Mouse (Mus musculus): ENCODE results near the gene Acot4. TPM values are rescaled to one million over a fixed set of nuclear protein-coding genes. Genes with fewer than 3 reads are reported as not detected.
"Not testable (repeated sequence)": the region's sequence is repeated elsewhere in the genome, so short reads cannot be mapped to it uniquely, and the experiment has no call there.

The Acot4 gene
- polyA plus RNA-seq, 1 experiment from 2014 or later = 0.33 TPM

DNA sequence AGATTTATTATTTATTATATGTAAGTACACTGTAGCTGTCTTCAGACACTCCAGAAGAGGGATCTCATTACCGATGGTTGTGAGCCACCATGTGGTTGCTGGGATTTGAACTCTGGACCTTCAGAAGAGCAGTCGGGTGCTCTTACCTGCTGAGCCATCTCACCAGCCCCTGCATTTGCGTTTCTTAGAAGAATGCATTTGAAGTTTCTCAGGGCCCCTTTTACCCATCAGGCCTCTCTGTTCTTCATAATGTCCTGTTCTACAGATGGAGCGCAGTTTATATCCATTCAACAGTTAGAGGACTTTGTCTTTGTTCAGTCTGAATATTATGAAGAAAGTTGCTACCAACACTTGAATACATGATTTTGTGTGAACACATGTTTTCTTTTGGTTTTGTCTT, 15.9 kb upstream of the Acot4 start:
- not testable (repeated sequence) for H3K9ac ChIP-seq (replicated peaks; ENCODE audit: low read depth, low read length); H3K27me3 ChIP-seq (ENCODE audit: control insufficient read depth, insufficient read depth, low read length); H3K36me3 ChIP-seq (ENCODE audit: control insufficient read depth, insufficient read depth, low read length); H3K9me3 ChIP-seq (ENCODE audit: control insufficient read depth, low read depth, low read length); ATAC-seq (ENCODE audit: insufficient number of reproducible peaks, insufficient read depth, low FRiP score, low read depth); H3K4me3 ChIP-seq (ENCODE audit: low read depth, low read length); H3K27ac ChIP-seq (ENCODE audit: low read length); H3K4me2 ChIP-seq (replicated peaks; ENCODE audit: low read depth, low read length); H3K4me1 ChIP-seq (ENCODE audit: control insufficient read depth, insufficient read depth, low read length)
- 87% methylated on average over 4 of the region's 4 CpGs for WGBS

DNA sequence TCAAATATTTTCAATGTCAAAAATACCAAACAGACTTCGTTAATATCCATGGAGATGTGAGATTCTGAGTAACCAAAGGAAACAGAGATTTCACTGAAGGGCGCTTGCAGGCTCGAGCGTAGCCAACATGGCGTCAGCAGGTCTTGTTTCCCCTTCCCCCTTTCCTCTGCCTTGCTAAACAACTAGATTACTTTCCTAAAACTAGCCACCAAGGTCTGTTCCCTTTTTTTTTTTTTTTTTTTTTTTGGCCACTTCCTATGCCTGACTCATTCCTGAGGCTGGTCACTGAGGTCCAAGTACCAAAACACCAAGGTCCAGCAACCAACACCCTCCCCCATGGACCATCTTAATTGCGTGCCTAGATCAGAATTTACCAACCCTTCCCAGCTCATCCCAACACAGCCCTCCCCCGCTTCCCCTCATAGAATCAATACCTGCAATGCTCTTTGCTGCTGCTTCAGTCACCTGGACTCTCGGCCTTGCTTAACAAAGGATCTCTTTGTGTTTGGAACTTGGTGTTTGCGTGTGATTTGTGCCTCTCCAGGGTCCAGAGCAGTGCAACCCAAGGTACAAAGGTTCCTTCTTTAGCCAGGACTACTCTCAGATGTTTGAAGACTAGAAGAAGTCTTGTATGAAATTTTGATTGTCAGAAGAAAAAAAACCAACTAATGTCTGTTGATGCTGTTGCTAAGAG, 15.0 kb upstream of the Acot4 start:
- WGBS = 77% methylated on average over 9 of the region's 9 CpGs

DNA sequence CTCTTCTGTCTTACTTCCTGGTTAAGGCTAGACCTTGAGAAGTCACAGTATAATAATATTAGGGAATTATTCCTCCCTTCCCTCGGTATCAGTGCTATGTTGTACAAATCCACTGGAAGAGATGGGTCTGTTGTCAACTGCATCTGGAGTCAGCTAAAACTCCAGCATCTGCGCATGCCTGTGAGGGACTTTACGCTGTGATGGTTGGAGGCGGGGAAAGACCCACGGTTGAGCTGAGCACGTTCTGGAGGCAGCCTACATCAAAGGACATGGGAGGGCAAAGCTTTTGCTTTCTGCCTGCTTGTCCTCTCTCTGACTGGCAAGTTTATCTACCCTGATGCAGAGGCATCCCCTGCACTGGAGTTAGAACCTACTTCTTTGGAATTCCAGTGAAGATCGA, 12.3 kb upstream of the Acot4 start:
- H3K4me3 ChIP-seq (ENCODE audit: low read depth, low read length) = no peak overlapping the region
- H3K36me3 ChIP-seq (ENCODE audit: control insufficient read depth, insufficient read depth, low read length) = no peaks in the 10 kb centered on the region
- WGBS = 83% methylated on average over 7 of the region's 7 CpGs
- ATAC-seq (ENCODE audit: insufficient number of reproducible peaks, insufficient read depth, low FRiP score, low read depth) = no peak
- H3K27me3 ChIP-seq (ENCODE audit: control insufficient read depth, insufficient read depth, low read length) = no peaks in the 10 kb centered on the region
- H3K4me2 ChIP-seq (replicated peaks; ENCODE audit: low read depth, low read length) = no peak overlapping the region
- no peak overlapping the region for H3K9ac ChIP-seq (replicated peaks; ENCODE audit: low read depth, low read length)
- H3K27ac ChIP-seq (ENCODE audit: low read length) = no peak overlapping the region
- H3K9me3 ChIP-seq (ENCODE audit: control insufficient read depth, low read depth, low read length) = no peaks in the 10 kb centered on the region
- no peaks in the 10 kb centered on the region for H3K4me1 ChIP-seq (ENCODE audit: control insufficient read depth, insufficient read depth, low read length)

More for the DNA sequence above, 15.0 kb upstream of the Acot4 start:
- Histone ChIP-seq H3K9ac (replicated peaks; ENCODE audit: low read depth, low read length) (no peak overlapping the region), H3K27me3 (ENCODE audit: control insufficient read depth, insufficient read depth, low read length) (no peaks in the 10 kb centered on the region), H3K4me2 (replicated peaks; ENCODE audit: low read depth, low read length) (no peak overlapping the region), H3K36me3 (ENCODE audit: control insufficient read depth, insufficient read depth, low read length) (no peaks in the 10 kb centered on the region), H3K4me3 (ENCODE audit: low read depth, low read length) (no peak overlapping the region), H3K9me3 (ENCODE audit: control insufficient read depth, low read depth, low read length) (no peaks in the 10 kb centered on the region), H3K27ac (ENCODE audit: low read length) (no peak overlapping the region), H3K4me1 (ENCODE audit: control insufficient read depth, insufficient read depth, low read length) (no peaks in the 10 kb centered on the region)
- ATAC-seq (ENCODE audit: insufficient number of reproducible peaks, insufficient read depth, low FRiP score, low read depth) = 0 out of 2 replicates have a peak, but pooled peaks have one; percentile 46

DNA sequence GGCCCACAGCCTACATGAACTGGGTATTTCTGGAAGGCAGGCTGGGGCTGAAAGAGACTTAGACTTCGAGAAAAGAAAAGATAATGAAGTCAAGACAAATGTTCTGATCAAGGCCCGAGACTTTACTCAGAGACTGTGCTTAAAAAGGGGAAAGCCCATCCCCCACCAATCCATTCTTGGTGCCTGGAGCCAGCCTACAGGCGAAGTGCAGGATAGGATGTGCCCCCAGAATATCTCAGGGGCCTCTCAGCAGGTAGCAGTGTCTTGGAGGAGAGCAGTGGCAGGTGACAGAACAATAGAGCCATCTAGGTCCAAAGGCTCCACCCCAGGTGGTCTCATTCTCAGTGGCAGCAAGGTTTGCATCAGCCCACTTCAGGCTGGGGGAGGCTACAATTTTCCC, 9.9 kb upstream of the Acot4 start:
- WGBS = 55% methylated on average over 3 of the region's 3 CpGs
- not testable (repeated sequence) for H3K9me3 ChIP-seq (ENCODE audit: control insufficient read depth, low read depth, low read length); ATAC-seq (ENCODE audit: insufficient number of reproducible peaks, insufficient read depth, low FRiP score, low read depth); H3K36me3 ChIP-seq (ENCODE audit: control insufficient read depth, insufficient read depth, low read length); H3K4me1 ChIP-seq (ENCODE audit: control insufficient read depth, insufficient read depth, low read length); H3K27me3 ChIP-seq (ENCODE audit: control insufficient read depth, insufficient read depth, low read length); H3K9ac ChIP-seq (replicated peaks; ENCODE audit: low read depth, low read length); H3K4me3 ChIP-seq (ENCODE audit: low read depth, low read length); H3K27ac ChIP-seq (ENCODE audit: low read length); H3K4me2 ChIP-seq (replicated peaks; ENCODE audit: low read depth, low read length)

DNA sequence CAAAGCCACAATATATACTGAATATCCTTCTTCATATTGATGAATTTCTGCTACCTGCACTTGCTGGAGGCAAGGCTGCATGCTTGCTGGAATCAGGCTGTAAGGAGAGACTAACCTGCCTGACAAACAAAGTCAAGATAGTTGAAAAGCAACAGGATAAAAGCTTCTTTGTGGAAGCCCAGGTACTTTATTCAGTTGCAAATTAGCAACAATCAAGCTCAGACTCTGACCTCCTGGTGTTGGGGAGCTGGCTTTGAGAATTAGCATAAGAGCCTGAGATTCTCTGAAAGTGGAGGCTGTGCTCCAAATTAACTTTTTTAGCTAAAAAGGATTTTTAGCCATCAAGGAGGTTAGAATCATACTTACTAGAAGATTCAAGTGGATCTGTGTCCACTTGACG, 9.1 kb upstream of the Acot4 start:
- not testable (repeated sequence) for H3K27ac ChIP-seq (ENCODE audit: low read length); H3K36me3 ChIP-seq (ENCODE audit: control insufficient read depth, insufficient read depth, low read length); ATAC-seq (ENCODE audit: insufficient number of reproducible peaks, insufficient read depth, low FRiP score, low read depth); H3K4me1 ChIP-seq (ENCODE audit: control insufficient read depth, insufficient read depth, low read length); H3K4me2 ChIP-seq (replicated peaks; ENCODE audit: low read depth, low read length); H3K9ac ChIP-seq (replicated peaks; ENCODE audit: low read depth, low read length); H3K27me3 ChIP-seq (ENCODE audit: control insufficient read depth, insufficient read depth, low read length); H3K9me3 ChIP-seq (ENCODE audit: control insufficient read depth, low read depth, low read length); H3K4me3 ChIP-seq (ENCODE audit: low read depth, low read length)
- 86% methylated on average over 1 of the region's 1 CpGs for WGBS

DNA sequence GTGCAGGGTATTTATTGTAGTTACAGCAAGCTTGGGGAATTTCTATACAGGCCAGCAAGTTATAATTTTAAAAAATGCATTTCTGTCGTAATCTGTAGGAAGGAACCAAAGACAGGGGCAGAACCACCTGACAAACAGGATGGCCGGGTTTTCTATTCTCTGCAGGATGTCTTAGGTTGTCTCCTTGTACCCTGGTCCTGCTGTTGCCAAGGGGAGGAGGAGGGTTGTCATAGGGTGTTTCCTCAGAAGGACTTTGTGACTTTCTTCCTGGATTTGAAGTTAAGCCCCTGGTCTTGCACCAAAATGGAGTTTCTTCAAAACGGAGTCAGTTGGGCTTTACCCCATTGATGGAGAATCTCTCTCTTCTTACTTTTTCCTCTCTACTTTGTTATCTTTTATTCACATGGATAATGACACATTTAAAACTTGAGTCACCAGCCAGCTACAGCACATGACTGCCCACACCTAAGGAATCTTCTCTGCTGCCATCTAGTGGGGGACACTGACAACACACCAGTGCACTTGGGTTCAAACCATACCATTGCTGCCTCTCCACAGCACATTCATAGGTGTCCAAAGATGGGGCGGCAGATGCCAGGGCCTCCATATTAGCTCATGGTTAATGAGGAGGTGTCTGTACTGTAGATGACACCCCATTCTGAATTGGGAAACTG, 7.4 kb upstream of the Acot4 start:
- 66% methylated on average over 4 of the region's 4 CpGs for WGBS
- ATAC-seq (ENCODE audit: insufficient number of reproducible peaks, insufficient read depth, low FRiP score, low read depth) = 0 out of 2 replicates have a peak, but pooled peaks have one; percentile 46
- H3K4me3 ChIP-seq (ENCODE audit: low read depth, low read length) = no peak overlapping the region

DNA sequence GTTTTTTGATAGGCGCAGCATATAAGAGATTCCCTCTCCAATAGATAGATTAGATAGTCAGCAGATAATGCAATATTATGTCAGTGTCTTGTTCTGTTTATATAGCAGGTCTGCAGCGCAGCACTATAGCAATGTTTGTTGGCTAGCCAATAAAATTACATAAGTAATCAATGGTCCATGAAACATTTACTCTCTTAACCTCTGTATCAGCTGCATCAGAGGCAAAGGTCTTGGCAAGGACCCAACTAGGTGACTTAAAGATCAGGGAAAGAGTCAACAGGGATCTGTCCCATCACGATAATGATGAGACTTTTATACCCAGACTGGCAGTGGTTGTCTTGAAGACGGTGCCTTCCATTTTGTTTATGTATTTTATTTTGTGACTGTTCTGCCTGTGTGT, 5.3 kb upstream of the Acot4 start:
- H3K4me1 ChIP-seq (ENCODE audit: control insufficient read depth, insufficient read depth, low read length) = no peaks in the 10 kb centered on the region
- H3K27me3 ChIP-seq (ENCODE audit: control insufficient read depth, insufficient read depth, low read length) = no peaks in the 10 kb centered on the region
- ATAC-seq (ENCODE audit: insufficient number of reproducible peaks, insufficient read depth, low FRiP score, low read depth) = no peak
- no peaks in the 10 kb centered on the region for H3K36me3 ChIP-seq (ENCODE audit: control insufficient read depth, insufficient read depth, low read length)
- no peak overlapping the region for H3K27ac ChIP-seq (ENCODE audit: low read length)
- H3K9ac ChIP-seq (replicated peaks; ENCODE audit: low read depth, low read length) = no peak overlapping the region
- H3K4me3 ChIP-seq (ENCODE audit: low read depth, low read length) = no peak overlapping the region
- whole genome bisulfite sequencing = 77% methylated on average over 4 of the region's 4 CpGs
- no peak overlapping the region for H3K4me2 ChIP-seq (replicated peaks; ENCODE audit: low read depth, low read length)
- H3K9me3 ChIP-seq (ENCODE audit: control insufficient read depth, low read depth, low read length) = no peaks in the 10 kb centered on the region

More for the DNA sequence above, 7.4 kb upstream of the Acot4 start:
- Histone ChIP-seq H3K4me2 (replicated peaks; ENCODE audit: low read depth, low read length) (no peak overlapping the region), H3K4me1 (ENCODE audit: control insufficient read depth, insufficient read depth, low read length) (no peaks in the 10 kb centered on the region), H3K27me3 (ENCODE audit: control insufficient read depth, insufficient read depth, low read length) (no peaks in the 10 kb centered on the region), H3K9me3 (ENCODE audit: control insufficient read depth, low read depth, low read length) (no peaks in the 10 kb centered on the region), H3K9ac (replicated peaks; ENCODE audit: low read depth, low read length) (no peak overlapping the region), H3K27ac (ENCODE audit: low read length) (no peak overlapping the region), H3K36me3 (ENCODE audit: control insufficient read depth, insufficient read depth, low read length) (no peaks in the 10 kb centered on the region)

DNA sequence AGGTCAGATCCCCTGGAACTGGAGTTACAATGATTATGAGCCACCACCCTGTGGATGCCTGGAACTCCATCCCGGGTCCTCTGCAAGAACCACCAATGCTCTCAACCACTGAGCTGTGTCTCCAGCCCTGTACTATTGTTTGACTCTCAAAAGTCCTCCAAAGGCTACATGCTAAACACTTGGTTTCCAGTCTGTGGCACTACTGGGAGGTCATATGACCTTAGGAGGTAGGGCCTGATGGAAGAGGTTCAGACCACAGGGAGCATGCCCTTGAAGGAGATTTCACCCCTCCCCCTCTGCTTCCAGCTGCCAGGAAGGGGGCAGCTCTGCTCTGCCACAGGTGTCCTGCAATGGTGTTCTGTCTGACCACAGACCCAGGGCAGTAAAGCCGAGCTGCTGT, 4.9 kb upstream of the Acot4 start:
- ATAC-seq (ENCODE audit: insufficient number of reproducible peaks, insufficient read depth, low FRiP score, low read depth); H3K4me2 ChIP-seq (replicated peaks; ENCODE audit: low read depth, low read length); H3K9me3 ChIP-seq (ENCODE audit: control insufficient read depth, low read depth, low read length); H3K36me3 ChIP-seq (ENCODE audit: control insufficient read depth, insufficient read depth, low read length); H3K27ac ChIP-seq (ENCODE audit: low read length); H3K4me1 ChIP-seq (ENCODE audit: control insufficient read depth, insufficient read depth, low read length); H3K27me3 ChIP-seq (ENCODE audit: control insufficient read depth, insufficient read depth, low read length); H3K9ac ChIP-seq (replicated peaks; ENCODE audit: low read depth, low read length); H3K4me3 ChIP-seq (ENCODE audit: low read depth, low read length): not testable (repeated sequence)
- 73% methylated on average over 2 of the region's 2 CpGs for WGBS
